Comparison of ENCODE assay signal across 8 mouse cellular contexts in the genomic region with DNA sequence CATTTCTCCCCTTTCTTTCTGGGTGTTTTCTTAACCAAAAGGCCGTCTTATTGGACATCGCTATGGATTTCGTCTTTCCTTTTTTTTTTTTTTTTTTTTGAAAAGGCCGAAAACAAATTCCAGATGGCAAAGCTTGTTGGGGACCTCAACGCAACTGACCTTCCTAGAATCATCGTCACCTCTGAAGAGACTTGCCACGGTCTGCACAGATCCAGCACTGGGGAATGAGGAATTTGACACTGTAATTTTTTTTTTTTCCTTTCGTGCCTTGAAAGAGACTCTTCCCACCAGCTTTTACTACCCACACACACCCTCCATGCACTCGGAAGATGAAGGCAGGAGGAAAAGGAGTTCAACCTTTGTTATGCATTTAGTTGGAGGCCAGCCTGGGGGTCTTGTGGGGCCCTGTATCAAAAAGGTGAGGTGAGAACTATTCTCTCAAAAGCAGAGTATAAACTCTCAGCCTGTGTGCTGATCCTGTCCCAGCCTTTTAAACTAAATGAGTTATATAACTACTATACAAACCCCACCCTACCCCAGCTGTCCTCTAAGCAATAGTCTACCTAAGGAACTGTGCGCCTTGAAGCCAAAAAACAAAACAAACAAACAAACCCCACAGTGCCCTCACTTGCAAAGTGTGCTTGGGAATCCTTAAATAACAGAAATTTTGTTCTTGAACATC. TPM values are rescaled to one million over a fixed set of nuclear protein-coding genes. Genes with fewer than 3 reads are reported as not detected.
DNase-seq lines count a peak whose midpoint lies in the region; ATAC-seq and TF ChIP-seq lines count a peak whose summit lies in the region.

No protein-coding gene starts in this region.

- TF ChIP-seq CTCF in lung, embryonic 14.5 days (IDR thresholded peaks at IDR 0.05; ENCODE audit: low read depth): no peak

- H3K36me3 ChIP-seq in lung, embryonic 14.5 days (ENCODE audit: insufficient read depth): no peaks in the 10 kb centered on the region
- H3K36me3 ChIP-seq in forebrain, embryonic 11.5 days (ENCODE audit: control insufficient read depth, insufficient read depth, low read length): no peaks in the 10 kb centered on the region
- H3K36me3 ChIP-seq in limb, embryonic 14.5 days (ENCODE audit: control insufficient read depth, insufficient read depth, low read length): no peaks in the 10 kb centered on the region
- H3K36me3 ChIP-seq in stomach, embryonic 16.5 days (ENCODE audit: control insufficient read depth, insufficient read depth, low read length): no peaks in the 10 kb centered on the region

- H3K27me3 ChIP-seq in lung, embryonic 14.5 days (ENCODE audit: insufficient read depth, low read length): no peaks in the 10 kb centered on the region
- no peaks in the 10 kb centered on the region for H3K27me3 ChIP-seq in forebrain, embryonic 11.5 days (ENCODE audit: control insufficient read depth, insufficient read depth, low read length)
- H3K27me3 ChIP-seq in limb, embryonic 14.5 days (ENCODE audit: control insufficient read depth, insufficient read depth, low read length): no peaks in the 10 kb centered on the region
- no peaks in the 10 kb centered on the region for H3K27me3 ChIP-seq in stomach, embryonic 16.5 days (ENCODE audit: control insufficient read depth, insufficient read depth, low read length)

- H3K4me2 ChIP-seq in lung, embryonic 14.5 days: peak overlapping the region; percentile 98
- H3K4me2 ChIP-seq in forebrain, embryonic 11.5 days (ENCODE audit: low read depth, low read length, severe bottlenecking): peak overlapping the region; percentile 62
- H3K4me2 ChIP-seq in limb, embryonic 14.5 days (replicated peaks; ENCODE audit: low read depth, low read length, severe bottlenecking): peak overlapping the region; percentile 56
- peak overlapping the region; percentile 48 for H3K4me2 ChIP-seq in stomach, embryonic 16.5 days (ENCODE audit: low read depth, low read length)

- peaks cover 18% of the 10 kb centered on the region for H3K4me1 ChIP-seq in lung, embryonic 14.5 days (ENCODE audit: insufficient read depth)
- peaks cover 18% of the 10 kb centered on the region for H3K4me1 ChIP-seq in forebrain, embryonic 11.5 days (replicated peaks; ENCODE audit: control insufficient read depth, insufficient read depth, low read length)
- H3K4me1 ChIP-seq in limb, embryonic 14.5 days (ENCODE audit: control insufficient read depth, insufficient read depth, low read length): peaks cover 25% of the 10 kb centered on the region
- peaks cover 33% of the 10 kb centered on the region for H3K4me1 ChIP-seq in stomach, embryonic 16.5 days (ENCODE audit: control insufficient read depth, insufficient read depth, low read length)

- H3K9ac ChIP-seq in lung, embryonic 14.5 days: peak overlapping the region; percentile 85
- peak overlapping the region; percentile 95 for H3K9ac ChIP-seq in forebrain, embryonic 11.5 days (ENCODE audit: low read length)
- peak overlapping the region; percentile 96 for H3K9ac ChIP-seq in limb, embryonic 14.5 days (ENCODE audit: low read depth, low read length, severe bottlenecking)
- H3K9ac ChIP-seq in stomach, embryonic 16.5 days (ENCODE audit: low read length): peak overlapping the region; percentile 96

- peak overlapping the region; percentile 95 for H3K27ac ChIP-seq in lung, embryonic 14.5 days (ENCODE audit: low read depth)
- peak overlapping the region; percentile 85; the same call in 1 of the 2 replicates for H3K27ac ChIP-seq in forebrain, embryonic 11.5 days (ENCODE audit: low read depth, low read length)
- H3K27ac ChIP-seq in limb, embryonic 14.5 days (replicated peaks; ENCODE audit: low read depth, low read length): peak overlapping the region; percentile 94
- H3K27ac ChIP-seq in stomach, embryonic 16.5 days (ENCODE audit: low read length): peak overlapping the region; percentile 94

- peak; percentile 33 for DNase-seq in embryo, embryonic 10 days (ENCODE audit: low spot score)
- no peak for DNase-seq in embryo, embryonic 9.5 days (ENCODE audit: extremely low spot score)
- DNase-seq in lung, embryonic 14.5 days: no peak
- no peak for DNase-seq in lung, postnatal 14 days
- no peak for DNase-seq in forebrain, embryonic 11.5 days (ENCODE audit: low spot score)
- DNase-seq in limb, embryonic 14.5 days (ENCODE audit: low spot score): no peak
- no peak for DNase-seq in adrenal gland, adult 2 months

- H3K4me3 ChIP-seq in lung, embryonic 14.5 days (ENCODE audit: low read depth, low read length): peak overlapping the region; percentile 77
- H3K4me3 ChIP-seq in forebrain, embryonic 11.5 days (ENCODE audit: low read depth, low read length): peak overlapping the region; percentile 92
- H3K4me3 ChIP-seq in limb, embryonic 14.5 days (replicated peaks; ENCODE audit: low read length): peak overlapping the region; percentile 77
- peak overlapping the region; percentile 81 for H3K4me3 ChIP-seq in stomach, embryonic 16.5 days (replicated peaks; ENCODE audit: low read length)

- H3K9me3 ChIP-seq in lung, embryonic 14.5 days (ENCODE audit: low read depth, low read length): no peaks in the 10 kb centered on the region
- H3K9me3 ChIP-seq in forebrain, embryonic 11.5 days (ENCODE audit: control insufficient read depth, low read length): no peaks in the 10 kb centered on the region
- no peaks in the 10 kb centered on the region for H3K9me3 ChIP-seq in limb, embryonic 14.5 days (ENCODE audit: control insufficient read depth, low read length)
- no peaks in the 10 kb centered on the region for H3K9me3 ChIP-seq in stomach, embryonic 16.5 days (replicated peaks; ENCODE audit: control insufficient read depth, low read length)

- no peak for TF ChIP-seq POLR2A in limb, embryonic 14.5 days (IDR thresholded peaks at IDR 0.05; ENCODE audit: borderline replicate concordance, extremely low read depth, insufficient read depth, insufficient read length)

- WGBS in lung, embryonic 14.5 days: 8% methylated on average over 10 of the region's 10 CpGs
- WGBS in forebrain, embryonic 11.5 days: 8% methylated on average over 10 of the region's 10 CpGs
- 7% methylated on average over 10 of the region's 10 CpGs for WGBS in limb, embryonic 14.5 days
- WGBS in stomach, embryonic 16.5 days: 5% methylated on average over 10 of the region's 10 CpGs

- no peak for ATAC-seq in lung, embryonic 14.5 days (ENCODE audit: insufficient read depth)
- ATAC-seq in forebrain, embryonic 11.5 days (replicated peaks; ENCODE audit: low FRiP score): no peak
- no peak for ATAC-seq in limb, embryonic 14.5 days (ENCODE audit: low FRiP score, low read depth)
- no peak for ATAC-seq in stomach, embryonic 16.5 days (ENCODE audit: insufficient read depth, low FRiP score)

RNA-seq across cellular contexts. Expression of a gene that starts 1.0 kb away (rescaled TPM):
- 4.6 and 5.5 TPM in 2 replicates for polyA plus RNA-seq in lung, embryonic 14.5 days (2014; fragmentation: Nextera tagmentation; extraction: Ambion mirVana)
- 7.4 and 8.2 TPM in 2 replicates for polyA plus RNA-seq in forebrain, embryonic 11.5 days (2014; fragmentation: Nextera tagmentation; extraction: Ambion mirVana)
- 15.2 and 17.6 TPM in 2 replicates for polyA plus RNA-seq in limb, embryonic 14.5 days (2012; rRNA removed)
- 3.9 and 4.4 TPM in 2 replicates for polyA plus RNA-seq in limb, embryonic 14.5 days (2014; fragmentation: Nextera tagmentation; extraction: Ambion mirVana)
- 2.9 and 3.2 TPM in 2 replicates for polyA plus RNA-seq in stomach, embryonic 16.5 days (2015; fragmentation: Nextera tagmentation; extraction: Ambion mirVana)
- total RNA-seq in adrenal gland, adult 2 months (2021): 10 to 100 TPM; 19.3 to 22.5 TPM
- polyA plus RNA-seq in adrenal gland, adult 2 months (2012; rRNA removed): 10.3 and 11.5 TPM in 2 replicates

RNA-seq across cellular contexts. Expression of a gene that starts 47.3 kb away (rescaled TPM):
- polyA plus RNA-seq in lung, embryonic 14.5 days (2014; fragmentation: Nextera tagmentation; extraction: Ambion mirVana): 6.5 and 6.8 TPM in 2 replicates
- 7.5 and 8.9 TPM in 2 replicates for polyA plus RNA-seq in forebrain, embryonic 11.5 days (2014; fragmentation: Nextera tagmentation; extraction: Ambion mirVana)
- polyA plus RNA-seq in limb, embryonic 14.5 days (2012; rRNA removed): 69.1 and 75.6 TPM in 2 replicates
- 7.7 and 7.8 TPM in 2 replicates for polyA plus RNA-seq in limb, embryonic 14.5 days (2014; fragmentation: Nextera tagmentation; extraction: Ambion mirVana)
- polyA plus RNA-seq in stomach, embryonic 16.5 days (2015; fragmentation: Nextera tagmentation; extraction: Ambion mirVana): 2.0 and 2.2 TPM in 2 replicates
- total RNA-seq in adrenal gland, adult 2 months (2021): 10 to 100 TPM; 38.6 to 47.0 TPM
- polyA plus RNA-seq in adrenal gland, adult 2 months (2012; rRNA removed): 26.2 and 27.3 TPM in 2 replicates

Comparison
In these comparisons a context has a peak if more than half of its experiments do, and no peak if none do; other contexts are left out.
1. H3K4me2 ChIP-seq: peak in every context shown above with its lines; median percentile 98 in lung, embryonic 14.5 days; 62 in forebrain, embryonic 11.5 days; 56 in limb, embryonic 14.5 days; 48 in stomach, embryonic 16.5 days.